Mouse (Mus musculus) naive thymus-derived CD4-positive, alpha-beta T cell, adult 2 months (primary cell): ENCODE data around the gene Ncmap.
A peak's percentile ranks its signal among the peaks of the same experiment; 100 is the strongest.
"Not testable (repeated sequence)": the region's sequence is repeated elsewhere in the genome, so short reads cannot be mapped to it uniquely, and the experiment has no call there.

Experiments
- DNase-seq: peaks from one replicate; pipeline ENCODE4 v3.0.0-alpha.2; 2011; ENCODE audit warnings: low read depth

Gene Ncmap

DNA sequence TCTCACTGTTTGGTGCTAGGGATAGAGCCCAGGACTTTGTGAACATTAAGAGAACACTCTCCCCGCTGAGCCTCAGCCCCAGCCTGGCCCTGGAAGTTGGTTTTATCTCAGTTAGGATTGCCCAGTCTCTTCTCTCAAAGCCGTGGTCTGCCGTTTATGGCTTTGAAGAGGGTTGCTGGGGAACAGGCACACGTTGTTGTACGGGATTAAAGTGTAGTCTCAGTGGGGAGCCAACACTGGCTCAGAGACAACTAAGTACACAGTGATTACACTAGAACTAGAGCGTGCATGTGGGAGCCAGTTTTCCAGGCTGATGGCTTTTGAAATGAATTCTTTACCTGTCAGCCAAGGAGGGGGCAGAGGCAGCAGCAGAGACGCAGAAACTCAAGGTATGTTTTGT, 3.9 kb upstream of the Ncmap start:
- no peak for DNase-seq

DNA sequence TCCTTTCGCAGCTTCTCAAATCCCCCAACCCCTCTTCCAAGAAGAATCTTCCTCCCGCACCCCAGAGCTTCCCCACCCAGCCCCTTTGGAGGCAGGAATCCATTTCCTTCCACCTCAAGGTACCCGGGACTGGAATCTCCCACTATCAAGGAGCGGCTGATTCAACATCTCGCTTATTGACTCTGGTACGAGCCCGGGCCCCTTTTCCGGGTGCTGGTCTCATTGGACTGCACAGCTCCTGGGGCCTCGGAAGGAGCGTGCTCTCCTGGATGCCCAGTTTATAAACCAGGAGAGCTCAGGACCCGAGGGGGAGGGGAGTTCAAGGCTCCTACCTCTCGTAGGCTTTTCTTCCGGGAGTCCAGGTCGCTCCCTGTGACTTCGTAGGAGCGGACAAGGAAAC, 476 bp downstream of the Ncmap start:
- DNase-seq, result no peak

DNA sequence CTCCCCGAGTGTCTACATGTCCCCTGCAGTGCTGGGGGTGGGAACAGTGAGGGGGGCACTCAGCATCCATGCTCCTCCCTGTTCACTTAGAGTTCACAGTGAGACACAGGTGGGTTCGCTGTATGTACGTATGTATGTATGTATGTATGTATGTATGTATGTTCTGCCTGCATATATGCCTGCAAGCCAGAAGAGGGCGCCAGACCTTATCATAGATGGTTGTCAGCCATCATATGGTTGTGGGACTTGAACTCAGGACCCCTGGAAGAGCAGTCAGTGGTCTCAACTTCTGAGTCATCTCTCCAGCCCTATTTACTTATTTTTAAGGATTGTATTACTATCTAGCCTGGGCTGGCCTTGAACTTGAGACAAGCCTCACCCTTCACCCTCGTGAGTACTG, 1.7 kb downstream of the Ncmap start:
- DNase-seq, result no peak

DNA sequence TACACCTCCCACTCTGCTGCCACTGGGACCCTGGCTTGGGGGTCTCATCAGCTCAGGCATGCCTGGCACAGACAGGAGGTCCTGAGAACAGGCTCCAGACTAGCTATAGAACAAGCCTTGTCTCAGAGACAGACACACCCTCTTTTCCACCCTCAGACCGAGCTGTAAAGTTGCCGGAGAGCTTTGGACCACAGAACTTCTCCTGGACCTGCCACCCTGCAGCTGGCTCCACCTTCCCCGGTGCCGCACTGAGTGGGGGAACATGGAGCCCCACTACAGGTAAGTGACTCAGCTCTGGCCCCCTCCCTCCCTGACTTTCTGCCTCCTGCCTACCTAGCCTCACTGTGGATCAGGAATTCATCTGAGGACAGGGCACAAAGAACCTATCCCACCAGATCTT, 2.7 kb downstream of the Ncmap start:
- DNase-seq, result no peak

DNA sequence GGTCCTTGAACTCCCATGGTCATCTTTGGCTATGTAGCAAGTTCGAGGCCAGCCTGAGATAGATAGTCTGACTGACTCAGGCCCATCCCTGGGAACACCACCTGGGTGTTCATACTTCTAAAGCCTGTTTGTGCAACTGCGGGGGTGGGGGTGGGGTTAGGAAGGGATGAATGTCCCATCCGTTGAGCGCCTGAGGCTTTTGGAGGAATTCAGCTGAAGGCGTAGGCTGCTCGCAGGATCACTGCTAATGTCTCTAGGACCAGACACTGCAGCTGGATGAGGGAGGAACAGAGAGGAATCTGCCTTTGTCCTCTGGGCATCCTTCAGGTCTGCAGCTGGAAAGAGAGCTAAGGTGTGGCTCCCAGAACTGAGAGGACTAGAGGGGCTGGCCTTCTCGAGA, 3.4 kb downstream of the Ncmap start:
- DNase-seq, result no peak

DNA sequence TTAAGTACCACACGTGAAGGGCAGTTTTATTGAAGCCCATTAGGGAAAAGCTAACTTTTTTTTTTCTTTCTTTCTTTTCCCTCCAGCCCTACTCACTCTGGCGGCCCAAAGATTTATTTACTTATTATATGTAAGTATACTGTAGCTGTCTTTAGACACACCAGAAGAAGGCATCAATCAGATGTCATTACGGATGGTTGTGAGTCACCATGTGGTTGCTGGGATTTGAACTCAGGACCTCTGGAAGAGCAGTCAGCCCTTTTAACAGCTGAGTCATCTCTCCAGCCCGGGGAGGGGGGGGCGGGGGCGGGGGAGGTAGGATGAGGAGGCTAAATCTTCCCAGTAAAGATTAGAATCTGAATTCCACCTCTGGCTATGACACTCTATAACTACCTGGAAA, 4.6 kb downstream of the Ncmap start:
- DNase-seq, result no peak

DNA sequence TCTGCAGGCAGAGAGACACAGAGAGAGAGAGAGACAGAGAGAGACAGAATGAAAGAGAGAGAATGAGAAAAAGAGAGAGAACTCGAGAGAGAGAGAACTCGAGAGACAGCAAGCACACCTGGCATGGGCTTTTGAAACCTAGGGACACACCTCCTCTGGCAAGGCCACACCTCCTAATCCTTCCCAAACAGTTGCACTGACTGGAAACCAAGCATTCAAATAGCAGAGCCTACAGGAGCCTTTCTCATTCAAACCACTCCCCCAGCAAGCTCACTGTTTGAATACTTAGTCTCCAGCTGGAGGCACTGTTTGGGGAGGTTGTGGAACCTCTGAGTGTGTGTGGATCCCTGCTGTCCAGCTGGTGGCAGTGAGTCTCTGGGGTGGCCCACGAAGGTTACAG, 5.2 kb downstream of the Ncmap start:
- no peak for DNase-seq

DNA sequence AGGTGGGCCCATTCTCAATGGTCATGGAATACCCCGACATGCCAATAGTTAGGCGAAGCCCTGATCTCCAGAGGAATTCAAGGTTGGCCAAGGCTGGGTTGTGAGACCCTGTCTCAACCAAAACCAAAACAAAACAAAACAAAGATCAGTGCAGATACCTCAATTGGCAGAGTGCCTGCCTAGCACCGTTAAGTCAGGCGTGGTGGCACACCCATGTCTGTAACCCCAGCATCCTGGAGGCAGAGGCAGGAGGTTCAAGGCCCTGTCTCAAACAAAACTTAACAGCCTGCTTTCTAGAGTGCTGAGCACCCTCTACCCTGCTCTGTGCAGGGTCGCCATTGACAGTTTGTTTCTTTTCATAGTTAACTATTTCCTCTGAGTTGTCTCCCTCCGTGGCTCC, 7.0 kb downstream of the Ncmap start:
- peak; percentile 53 for DNase-seq

DNA sequence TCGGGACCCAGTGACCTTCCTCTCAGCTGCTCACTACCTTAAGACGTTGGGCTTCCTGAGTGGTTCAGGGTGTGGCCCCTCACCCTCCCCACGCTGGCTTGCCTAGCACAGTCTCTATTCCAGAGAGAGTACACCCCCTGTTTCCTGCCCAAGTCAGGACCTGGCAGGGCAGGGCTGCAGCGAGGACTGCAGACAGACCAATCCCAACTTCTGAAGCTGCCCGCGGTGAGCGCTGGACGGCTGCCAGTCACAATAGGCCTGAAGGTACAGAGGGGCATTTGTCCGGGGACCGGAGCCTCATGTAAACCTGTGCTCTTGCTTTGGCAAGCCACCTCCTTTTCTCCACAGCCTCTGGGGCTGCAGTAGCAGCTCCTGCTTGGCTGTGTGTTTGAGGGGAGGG, 12.4 kb downstream of the Ncmap start:
- DNase-seq, result no peak

DNA sequence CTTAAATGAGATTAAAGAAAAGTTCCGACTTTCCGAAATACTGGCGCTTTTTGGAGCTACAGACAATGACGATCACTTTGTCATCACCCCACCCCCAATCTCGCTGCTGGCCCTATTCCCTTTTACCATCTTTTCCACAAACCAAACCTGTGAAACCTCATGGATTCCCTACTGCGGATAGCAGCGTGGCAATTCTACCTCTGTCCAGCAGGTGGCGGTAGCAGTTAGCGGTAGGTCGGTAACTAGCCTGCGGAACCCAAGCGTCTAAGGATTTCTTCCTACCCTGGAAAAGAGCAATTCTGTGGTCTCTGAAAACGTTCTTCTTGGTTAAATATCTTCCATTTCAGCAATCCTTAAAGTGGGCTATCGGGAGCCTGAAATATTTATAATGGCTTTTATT, 15.7 kb downstream of the Ncmap start:
- peak; percentile 91 for DNase-seq

DNA sequence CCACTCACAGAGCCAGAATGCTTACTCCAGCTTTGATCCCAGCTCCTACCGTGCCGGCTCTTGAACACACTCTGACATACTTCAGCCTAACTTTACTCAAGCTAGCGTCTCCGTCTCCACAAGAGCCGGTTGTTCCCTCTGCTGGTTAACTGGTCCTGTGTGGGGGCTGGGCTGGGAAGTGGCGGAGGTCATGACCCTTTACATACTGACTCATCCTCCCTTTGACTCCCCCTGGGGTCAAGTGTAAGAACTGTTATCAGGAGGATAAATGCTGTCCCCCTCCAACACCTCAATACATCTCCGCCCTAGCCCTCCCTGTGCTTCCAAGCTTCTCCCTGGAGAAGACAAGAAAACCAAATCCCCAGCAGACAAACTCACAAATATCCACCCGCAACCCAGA, 16.7 kb downstream of the Ncmap start:
- DNase-seq, result no peak

DNA sequence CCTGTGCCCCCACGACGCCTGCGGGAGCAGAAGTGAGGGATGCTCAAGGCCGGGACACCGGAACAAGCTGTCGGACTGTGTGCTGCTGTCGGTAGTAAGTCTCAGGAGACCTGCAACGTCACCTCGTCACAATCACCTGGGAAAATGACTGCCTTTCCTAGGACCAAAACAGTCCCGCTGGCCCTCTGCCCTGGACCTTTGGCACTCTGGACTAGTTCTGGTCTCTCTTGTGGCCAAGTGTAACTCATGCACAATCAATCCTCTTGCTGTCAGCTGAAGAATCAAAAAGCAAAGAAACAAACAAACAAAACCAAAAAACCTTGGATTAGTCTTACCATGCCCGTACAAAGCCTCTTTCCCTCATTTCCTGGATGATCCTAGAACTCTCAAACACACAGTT, 20.8 kb downstream of the Ncmap start:
- no peak for DNase-seq

DNA sequence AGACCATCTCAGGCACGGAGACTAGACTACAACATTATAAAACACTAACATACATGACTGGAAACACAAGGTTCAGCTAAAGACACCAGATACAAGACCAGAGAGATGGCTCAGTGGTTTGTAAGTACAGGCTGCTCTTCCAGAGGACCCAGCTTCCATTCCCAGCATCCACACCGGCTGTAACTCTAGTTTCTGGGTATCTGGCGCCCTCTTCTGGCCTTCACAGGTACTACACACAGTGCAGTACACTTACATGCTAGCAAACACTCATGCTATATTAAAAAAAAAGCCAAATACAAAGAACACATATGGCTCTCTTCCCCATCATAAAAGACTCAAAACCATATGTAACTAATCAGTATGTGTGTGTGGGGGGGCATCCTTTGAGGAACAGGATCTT, 22.6 kb downstream of the Ncmap start:
- DNase-seq, result peak; percentile 50

DNA sequence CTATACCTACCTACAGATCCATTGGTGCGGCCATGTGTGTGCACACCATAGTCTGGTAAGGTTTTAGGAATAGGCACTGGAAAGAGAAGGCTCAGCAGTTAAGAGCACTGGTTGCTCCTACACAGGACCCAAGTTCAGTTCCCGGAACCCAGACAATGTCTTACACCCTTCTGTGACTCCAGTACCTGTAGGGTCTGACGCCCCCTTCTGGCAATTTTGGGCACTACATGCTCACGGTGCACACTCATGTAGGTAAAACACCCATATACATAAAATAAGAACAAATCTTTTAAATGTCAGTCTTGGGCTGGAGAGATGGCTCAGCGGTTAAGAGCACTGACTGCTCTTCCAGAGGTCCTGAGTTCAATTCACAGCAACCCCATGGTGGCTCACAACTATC, 24.7 kb downstream of the Ncmap start:
- DNase-seq, result peak; percentile 37

DNA sequence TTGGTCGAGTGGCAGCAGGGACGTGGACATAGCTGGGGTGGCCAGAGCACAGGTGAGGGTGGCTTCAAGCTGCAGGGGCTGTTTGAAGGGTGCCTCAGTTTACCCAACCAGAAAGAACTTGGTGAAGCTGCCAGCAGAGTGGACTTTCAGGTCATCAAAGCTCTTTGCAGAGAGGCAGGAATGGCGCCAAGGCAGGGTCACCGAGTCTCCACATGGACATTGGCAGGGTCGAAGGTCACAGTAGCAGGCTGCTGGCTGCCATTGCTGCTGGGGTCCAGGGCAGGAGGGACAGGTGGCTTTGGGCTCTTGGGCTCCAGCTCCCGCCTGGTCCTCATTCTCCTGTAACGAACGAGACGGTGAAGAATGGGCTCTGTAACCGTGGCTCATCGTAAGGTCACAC, 27.7 kb downstream of the Ncmap start:
- DNase-seq, result no peak

DNA sequence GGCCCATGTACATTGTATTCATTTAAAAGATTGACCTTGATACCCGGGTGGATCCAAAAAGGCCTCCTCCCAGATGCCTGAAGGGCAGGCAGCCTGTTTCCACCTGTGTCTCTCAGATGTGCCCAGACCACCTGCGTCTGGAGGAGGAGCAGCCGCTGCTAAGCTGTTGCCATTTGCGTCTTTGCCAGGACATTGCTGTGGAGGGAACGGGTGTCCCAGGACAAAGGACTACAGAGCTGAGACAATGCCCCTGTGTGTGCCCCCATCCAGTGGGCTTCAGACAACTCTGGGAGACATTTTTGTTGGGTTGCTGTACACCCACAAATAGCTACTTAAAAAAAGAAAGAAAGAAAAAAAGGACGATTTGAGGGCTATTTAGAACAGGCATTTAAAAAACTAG, 35.2 kb downstream of the Ncmap start:
- no peak for DNase-seq

DNA sequence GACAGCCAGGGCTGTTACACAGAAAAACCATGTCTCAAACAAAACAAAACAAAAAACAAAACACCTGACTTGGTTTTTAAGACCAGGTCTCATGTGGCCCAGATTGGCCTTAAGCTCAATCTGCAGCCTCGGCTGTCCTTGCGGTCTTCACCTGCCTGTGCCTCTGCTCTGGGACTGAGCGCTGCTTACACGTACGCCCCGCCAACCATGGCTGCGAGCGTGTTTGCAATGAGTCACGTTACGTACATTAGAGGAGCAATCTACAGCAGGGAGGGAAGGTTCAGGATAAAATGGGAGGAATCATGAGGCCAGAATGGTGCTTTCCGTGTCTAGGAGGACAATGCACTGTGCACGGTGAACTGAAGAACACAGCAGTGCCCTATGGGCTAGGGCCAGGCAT, 36.3 kb downstream of the Ncmap start:
- DNase-seq, result no peak

DNA sequence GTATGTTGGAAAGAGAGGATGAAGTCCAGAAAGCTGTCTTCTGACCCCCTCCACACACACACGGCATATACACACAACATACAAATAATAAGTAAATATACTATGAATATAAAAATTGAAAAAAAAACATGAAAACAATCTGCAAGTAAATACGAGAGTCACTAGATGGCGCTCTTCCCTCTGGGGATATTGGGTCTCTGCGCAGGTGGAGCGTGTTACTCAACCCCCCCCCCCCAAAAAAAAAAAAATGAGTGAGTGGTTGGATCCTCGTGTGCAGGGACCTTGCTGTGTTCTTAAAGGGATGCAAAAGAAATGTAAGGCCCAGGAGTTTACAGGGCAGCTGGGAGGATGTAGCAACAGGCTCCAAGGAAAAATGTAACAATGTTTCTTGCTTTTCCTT, 39.3 kb downstream of the Ncmap start:
- DNase-seq, result peak; percentile 91

DNA sequence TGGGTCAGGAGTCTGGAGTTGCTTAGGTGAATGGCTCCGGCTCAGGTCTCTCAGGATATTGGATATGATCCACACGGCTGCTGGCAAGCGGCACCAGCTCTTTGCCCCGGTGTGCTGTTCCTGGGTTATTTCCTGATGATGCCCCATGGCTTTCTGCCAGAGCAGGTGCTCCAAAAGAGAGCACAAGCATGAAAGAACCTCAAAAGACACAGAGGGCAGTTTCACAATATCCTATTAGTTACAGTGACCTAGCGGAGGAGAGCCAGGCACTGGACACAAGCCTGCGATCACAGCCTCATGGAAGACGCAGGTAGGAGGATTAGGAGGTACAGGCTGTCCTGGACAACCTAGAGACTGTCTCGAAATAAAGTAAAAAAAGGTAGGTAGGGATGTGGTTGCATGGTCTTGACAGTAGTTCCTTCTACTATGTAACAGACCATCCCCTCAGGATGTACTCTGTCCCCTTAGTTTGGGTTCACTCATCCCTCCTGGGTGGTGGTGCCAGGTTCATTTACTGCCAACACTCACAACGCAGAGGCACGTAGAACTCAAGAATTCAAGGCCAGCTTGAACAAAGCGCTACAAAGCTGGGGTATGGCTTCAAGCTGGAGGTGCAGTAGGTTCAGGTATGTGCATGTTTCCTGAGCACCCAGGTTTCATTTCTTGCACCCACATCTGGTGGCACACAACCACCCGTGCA, 40.7 kb downstream of the Ncmap start:
- no peak for DNase-seq

DNA sequence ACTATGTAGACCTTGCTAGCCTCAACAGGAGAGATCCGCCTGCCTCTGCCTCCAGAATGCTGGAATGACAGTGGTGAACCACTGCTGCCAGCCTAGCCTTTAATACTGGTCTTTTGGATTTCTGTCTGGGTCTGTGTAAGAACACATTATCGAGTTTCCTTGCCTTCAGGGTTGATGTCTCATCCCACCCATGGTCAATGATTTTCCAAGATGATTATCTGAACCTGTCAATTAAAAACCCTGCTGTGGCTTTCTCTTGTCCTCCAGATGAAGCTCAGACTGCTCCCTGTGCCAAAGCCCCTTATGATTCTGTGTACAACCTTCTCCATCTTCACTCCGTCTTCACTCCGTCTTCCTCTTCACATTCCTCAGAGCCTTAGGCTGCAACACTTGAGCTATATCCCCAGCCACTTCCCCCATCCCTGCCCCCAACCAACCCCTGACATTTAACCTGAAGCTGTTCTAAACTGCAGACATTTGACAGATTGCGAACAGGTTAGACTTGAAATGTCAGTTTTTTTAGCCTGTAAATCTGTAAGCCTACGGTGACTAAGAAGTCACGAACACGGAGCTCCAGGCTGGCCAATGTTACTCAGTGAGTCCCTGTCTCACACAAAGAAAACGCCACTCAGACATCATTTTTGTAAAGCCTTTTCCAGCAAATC, 42.0 kb downstream of the Ncmap start:
- DNase-seq, result no peak

DNA sequence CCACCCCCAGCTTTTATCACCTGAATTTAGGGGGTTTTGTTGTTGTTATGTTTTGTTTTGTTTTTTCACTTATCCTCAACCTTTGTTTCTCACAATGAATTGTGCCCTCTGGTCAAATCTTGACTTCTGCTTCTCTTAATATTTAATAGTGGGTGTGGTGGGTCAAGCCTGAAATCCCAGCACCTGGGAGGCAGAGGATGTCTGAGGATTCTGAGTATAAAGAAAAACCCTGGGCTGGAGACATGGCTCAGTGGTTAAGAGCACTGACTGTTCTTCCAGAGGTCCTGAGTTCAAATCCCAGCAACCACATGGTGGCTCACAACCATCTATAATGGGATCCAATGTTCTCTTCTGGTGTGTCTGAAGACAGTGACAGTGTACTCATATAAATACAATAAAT, 43.3 kb downstream of the Ncmap start:
- DNase-seq, result not testable (repeated sequence)

DNA sequence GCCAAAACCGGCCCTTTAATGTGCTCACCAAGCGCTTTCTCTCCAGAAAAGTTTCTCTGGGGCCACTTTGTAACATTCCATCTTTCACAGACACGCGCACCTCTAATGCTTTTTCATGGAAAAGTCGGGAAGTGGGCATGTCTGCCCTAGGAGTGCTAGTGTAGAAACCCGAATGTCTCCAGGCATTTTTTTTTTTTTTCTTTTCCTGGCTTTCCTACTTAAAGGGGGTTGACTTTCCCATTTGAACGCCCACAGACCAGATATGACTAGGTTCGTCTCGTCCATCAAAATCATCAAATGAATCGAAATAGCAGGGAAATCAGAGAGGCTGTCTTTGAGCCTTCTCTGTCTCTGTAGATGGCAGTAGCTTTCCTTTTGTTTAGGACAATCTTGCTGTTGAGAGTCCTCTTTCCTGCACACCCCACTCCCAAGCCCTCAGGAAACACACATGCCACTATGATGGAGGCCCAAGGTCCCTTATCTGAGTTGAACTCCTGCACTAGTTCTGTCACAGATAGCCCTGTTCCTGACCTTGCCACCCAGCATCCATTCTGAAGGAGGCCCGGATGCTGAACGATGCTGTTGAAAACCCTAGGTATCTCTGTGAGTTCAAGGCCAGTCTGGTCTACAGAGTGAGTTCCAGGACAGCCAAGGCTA, 44.1 kb downstream of the Ncmap start:
- peak; percentile 65 for DNase-seq

DNA sequence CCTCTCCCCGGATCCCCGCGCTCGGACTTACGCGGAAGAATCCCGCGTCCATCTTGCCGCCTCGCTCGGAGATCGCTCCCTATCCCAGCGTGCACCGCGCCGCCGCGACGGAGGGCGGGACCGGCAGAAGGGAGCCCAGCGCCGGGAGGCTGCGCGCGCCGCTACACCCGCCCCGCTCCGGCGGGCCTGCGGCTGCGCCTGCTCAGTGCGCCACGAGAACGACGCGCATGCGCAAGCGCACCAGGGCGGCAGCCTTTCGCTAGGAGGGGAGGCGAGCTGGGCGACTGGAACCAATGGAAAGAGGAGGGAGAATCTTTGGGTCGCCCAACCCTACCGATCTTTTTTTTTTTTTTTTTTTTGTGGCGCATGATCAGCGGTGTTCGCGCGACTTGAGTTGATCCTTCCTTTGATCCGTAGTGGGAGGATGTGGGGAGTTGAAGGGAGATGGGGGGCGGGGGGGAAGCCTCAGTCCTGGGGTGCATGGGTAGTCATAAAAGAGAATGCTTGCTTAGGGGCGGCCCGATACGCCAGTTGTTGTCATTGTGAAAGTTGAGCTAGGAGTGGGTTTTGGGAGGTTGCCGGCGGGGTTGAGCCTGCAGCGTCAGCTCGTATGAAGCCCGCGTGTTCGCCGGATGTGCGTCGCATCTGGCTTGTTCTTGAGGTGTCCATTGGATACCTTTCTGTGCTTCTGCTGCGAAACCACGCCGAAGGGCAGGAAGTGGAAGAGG, 44.8 kb downstream of the Ncmap start, which contains the start of gene Srrm1:
Gene Srrm1 (minus strand): TSS at position 256 of the 728 bp plus-strand sequence.
- DNase-seq, result peak; percentile 99
